Mouse (Mus musculus): ENCODE results near the gene Zbtb16.

- TF ChIP-seq CTCF (conservative IDR thresholded peaks at IDR 0.05 in 1 of 2, IDR thresholded peaks at IDR 0.05 in 1 of 2; ENCODE audit: low read depth in 2 of 2, low read length in 2 of 2) (no peak), CHD1 (IDR thresholded peaks at IDR 0.05; ENCODE audit: low read depth, low read length) (no peak), MAZ (IDR thresholded peaks at IDR 0.05; ENCODE audit: low read depth, low read length) (no peak), EP300 (IDR thresholded peaks at IDR 0.05; ENCODE audit: low read length) (no peak), E2F4 (IDR thresholded peaks at IDR 0.05; ENCODE audit: insufficient replicate concordance, low read depth, low read length) (no peak), ZNF384 (IDR thresholded peaks at IDR 0.05; ENCODE audit: low read depth, low read length) (no peak), MEF2A (IDR thresholded peaks at IDR 0.05; ENCODE audit: borderline replicate concordance, low read depth, low read length) (no peak), POLR2A (IDR thresholded peaks at IDR 0.05; ENCODE audit: low read depth, low read length) (no peak), USF1 (IDR thresholded peaks at IDR 0.05; ENCODE audit: low read depth, low read length) (no peak), BHLHE40 (IDR thresholded peaks at IDR 0.05; ENCODE audit: low read depth, low read length) (no peak), MXI1 (IDR thresholded peaks at IDR 0.05; ENCODE audit: low read depth, low read length) (no peak), TCF12 (IDR thresholded peaks at IDR 0.05; ENCODE audit: low read depth, low read length) (no peak), MYC (IDR thresholded peaks at IDR 0.05; ENCODE audit: low read depth, low read length) (no peak)
These were observed 231.0 kb downstream of the Zbtb16 start, which contains the start of gene Nnmt for GRCm38 (mm10) chr9:48604939-48605598.
